Mouse (Mus musculus) liver, adult 2 months (tissue): ENCODE measurements around the gene Fcmr.

Experiments used
- CTCF ChIP-seq: fragments of 200-500 bp; IDR thresholded peaks from 2 replicates; pipeline ENCODE4 v1.5.1; 2011; ENCODE audit warnings: low read depth, low read length, control low read depth
- POLR2A ChIP-seq: fragments of 200-500 bp; IDR thresholded peaks from 2 replicates; pipeline ENCODE4 v1.6.1; 2011; ENCODE audit warnings: low read length, control low read depth; ENCODE audit not compliant: insufficient read depth; ENCODE audit errors: extremely low read depth

DNA sequence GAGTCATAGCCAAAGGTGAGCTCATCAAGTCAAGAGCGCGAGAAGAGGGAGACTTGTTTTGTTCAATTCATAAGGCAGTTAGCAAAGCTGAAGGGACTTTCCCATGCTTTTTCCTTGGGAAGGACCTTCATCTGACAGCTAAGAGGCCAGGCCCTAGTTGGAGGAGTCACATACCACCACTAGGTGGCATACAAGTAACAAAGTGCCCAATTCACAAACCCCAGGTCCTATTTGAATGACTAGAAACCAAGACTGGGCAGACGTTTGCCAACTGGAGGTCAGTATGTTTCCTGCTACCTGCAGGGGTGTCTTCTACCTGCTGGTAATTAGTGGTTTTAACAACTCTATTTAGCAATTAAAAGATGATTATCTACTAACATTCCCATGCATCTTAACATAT lies 9.7 kb downstream of the Fcmr start:
- TF ChIP-seq POLR2A (no peak), CTCF (peak; percentile 33; the same call in 1 of the 2 replicates)
